Mouse (Mus musculus) limb, embryonic 12.5 days (tissue): ENCODE measurements around the gene Lyst. TPM values are rescaled to one million over a fixed set of nuclear protein-coding genes. Genes with fewer than 3 reads are reported as not detected.

Source experiments
- ATAC-seq: fragments of 200-750 bp; cut with Nextera tagmentation; 2 replicates; pipeline ENCODE4 v1.8.0; 2017; ENCODE audit warnings: low read depth, moderate TSS enrichment; ENCODE audit not compliant: insufficient number of reproducible peaks, insufficient read depth, low FRiP score, low TSS enrichment
- H3K27ac ChIP-seq: fragments of 300-500 bp; sonication (generic); 2 replicates; pipeline ENCODE4 v1.5.1; 2016; ENCODE audit warnings: mild to moderate bottlenecking, moderate library complexity
- H3K27me3 ChIP-seq: fragments of 300-500 bp; sonication (generic); 2 replicates; pipeline ENCODE4 v1.6.1; 2016; ENCODE audit warnings: mild to moderate bottlenecking, moderate library complexity
- H3K36me3 ChIP-seq: fragments of 300-500 bp; sonication (generic); 2 replicates; pipeline ENCODE4 v1.6.1; 2016; ENCODE audit warnings: mild to moderate bottlenecking, moderate library complexity
- H3K4me1 ChIP-seq: fragments of 300-500 bp; sonication (generic); replicated peaks from 2 replicates; pipeline ENCODE4 v1.6.1; 2016
- H3K4me2 ChIP-seq: fragments of 300-500 bp; sonication (generic); 2 replicates; pipeline ENCODE4 v1.6.1; 2016; ENCODE audit warnings: mild to moderate bottlenecking, moderate library complexity
- H3K4me3 ChIP-seq: fragments of 300-500 bp; sonication (generic); replicated peaks from 2 replicates; pipeline ENCODE4 v1.5.1; 2016; ENCODE audit warnings: mild to moderate bottlenecking
- H3K9ac ChIP-seq: fragments of 300-500 bp; sonication (generic); replicated peaks from 2 replicates; pipeline ENCODE4 v1.6.1; 2016; ENCODE audit warnings: mild to moderate bottlenecking, moderate library complexity
- H3K9me3 ChIP-seq: fragments of 300-500 bp; sonication (generic); 2 replicates; pipeline ENCODE4 v1.6.1; 2016; ENCODE audit warnings: mild to moderate bottlenecking, moderate library complexity
- WGBS: fragments of 180-500 bp; shearing (Covaris S2); methylation state at CpG from one replicate; pipeline ENCODE4 v1.1.7; 2016; 5-methylcytosine and 5-hydroxymethylcytosine counted together
- polyA plus RNA-seq: library from polyadenylated mRNA; unstranded; fragments of >200 nt; fragmentation: Nextera tagmentation; extraction: Ambion mirVana; gene quantifications from 2 replicates; pipeline ENCODE4 v1.2.1, GENCODE M21; 2016

Lyst gene
- polyA plus RNA-seq, 1 experiment from 2014 or later: 4.0 TPM

DNA sequence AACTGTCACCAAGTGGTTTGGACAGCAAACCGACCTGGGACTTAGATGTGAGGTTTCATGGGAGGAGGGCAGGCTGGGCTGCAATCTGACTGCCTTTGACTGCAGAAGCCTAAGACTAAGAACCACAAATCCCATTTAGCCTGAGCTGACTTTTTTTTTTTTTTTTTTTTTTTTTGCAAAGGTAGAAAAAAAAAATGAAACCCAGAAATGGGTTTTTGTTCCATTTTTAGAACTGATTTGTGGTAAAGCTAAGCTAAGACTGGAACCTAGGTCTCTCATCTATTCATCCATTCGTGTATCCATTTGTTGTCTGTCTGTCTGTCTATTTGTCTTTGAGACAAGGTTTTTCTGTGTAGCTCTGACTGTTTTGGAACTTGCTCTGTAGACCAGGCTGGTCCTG lies 31.9 kb upstream of the Lyst start:
- 66% methylated on average over 2 of the region's 2 CpGs for WGBS
- H3K36me3 ChIP-seq: no peaks in the 10 kb centered on the region
- ATAC-seq: no peak

DNA sequence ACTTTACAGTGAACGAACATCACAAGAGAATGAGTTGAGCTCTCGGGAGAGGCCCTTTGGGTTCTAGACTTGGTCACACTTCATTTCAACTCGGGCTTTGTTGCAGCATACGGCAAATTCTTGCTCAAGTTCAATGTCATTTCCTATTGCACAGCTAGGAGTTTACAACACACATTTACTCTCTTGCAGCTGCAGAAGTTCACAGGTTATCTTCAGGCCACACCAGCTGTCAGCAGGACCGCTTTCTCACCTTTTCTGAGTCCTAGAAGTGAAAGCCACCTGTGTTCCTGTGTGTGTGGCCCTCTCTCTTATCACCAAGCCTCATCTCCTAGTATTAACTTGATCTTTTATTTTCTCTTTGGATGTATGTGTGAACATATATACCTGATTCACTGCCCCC lies 31.3 kb upstream of the Lyst start:
- Histone ChIP-seq H3K4me3 (no peak overlapping the region), H3K4me1 (no peaks in the 10 kb centered on the region), H3K9ac (no peak overlapping the region), H3K27me3 (no peaks in the 10 kb centered on the region), H3K9me3 (no peaks in the 10 kb centered on the region), H3K36me3 (no peaks in the 10 kb centered on the region), H3K4me2 (no peak overlapping the region), H3K27ac (no peak overlapping the region)
- ATAC-seq: no peak
- 88% methylated on average over 5 of the region's 5 CpGs for WGBS

More for the DNA sequence above, 31.9 kb upstream of the Lyst start:
- H3K9me3 ChIP-seq: no peaks in the 10 kb centered on the region
- H3K4me1 ChIP-seq: no peaks in the 10 kb centered on the region
- no peak overlapping the region for H3K4me2 ChIP-seq
- H3K4me3 ChIP-seq: no peak overlapping the region
- no peak overlapping the region for H3K27ac ChIP-seq
- H3K9ac ChIP-seq: no peak overlapping the region
- no peaks in the 10 kb centered on the region for H3K27me3 ChIP-seq

DNA sequence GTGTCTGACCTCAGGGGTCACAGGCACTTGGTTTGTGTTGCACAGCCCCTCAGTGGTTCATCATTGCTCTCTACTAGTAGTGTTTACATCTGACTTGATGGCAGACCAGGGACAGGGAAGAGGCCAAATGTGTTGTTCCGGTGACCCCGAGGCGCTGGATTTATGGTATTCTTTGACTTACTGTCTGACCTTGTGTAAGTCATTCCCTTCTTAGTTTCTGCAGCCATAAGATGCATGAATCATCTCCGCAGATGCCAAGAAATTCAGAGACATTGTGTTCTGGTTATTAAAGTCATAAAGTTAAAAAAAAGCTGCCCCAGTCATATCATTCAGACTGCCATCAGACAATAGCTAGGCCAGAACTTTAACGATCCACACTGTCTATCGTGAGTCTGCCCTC lies 27.6 kb upstream of the Lyst start:
- Histone ChIP-seq H3K9ac (no peak overlapping the region), H3K36me3 (no peaks in the 10 kb centered on the region), H3K27ac (no peak overlapping the region), H3K9me3 (no peaks in the 10 kb centered on the region), H3K4me2 (no peak overlapping the region), H3K27me3 (no peaks in the 10 kb centered on the region), H3K4me3 (no peak overlapping the region), H3K4me1 (no peaks in the 10 kb centered on the region)
- ATAC-seq: no peak
- 81% methylated on average over 6 of the region's 6 CpGs for WGBS

DNA sequence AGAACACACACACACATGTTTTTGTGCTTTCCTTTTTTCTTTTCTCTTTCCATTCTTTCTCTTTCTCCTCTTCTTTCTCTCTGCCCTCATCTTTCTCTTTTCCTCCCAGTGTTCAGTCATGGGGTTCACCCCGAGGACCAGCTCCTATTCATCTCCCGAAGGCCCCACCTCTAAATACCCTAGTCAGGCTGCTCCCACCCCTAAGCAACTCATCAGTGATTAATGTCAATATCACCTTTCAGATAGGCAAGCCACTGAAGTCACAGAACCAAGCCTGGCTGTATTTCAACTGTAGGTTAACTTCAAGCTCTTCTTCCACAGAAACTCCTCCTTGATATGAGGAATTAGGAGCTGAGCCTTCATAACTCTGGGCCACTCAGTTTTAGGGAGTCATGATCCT lies 26.1 kb upstream of the Lyst start:
- 67% methylated on average over 2 of the region's 2 CpGs for WGBS
- Histone ChIP-seq H3K9me3 (no peaks in the 10 kb centered on the region), H3K4me3 (no peak overlapping the region), H3K27ac (no peak overlapping the region), H3K27me3 (no peaks in the 10 kb centered on the region), H3K4me1 (no peaks in the 10 kb centered on the region), H3K4me2 (no peak overlapping the region), H3K9ac (no peak overlapping the region), H3K36me3 (no peaks in the 10 kb centered on the region)
- no peak for ATAC-seq

DNA sequence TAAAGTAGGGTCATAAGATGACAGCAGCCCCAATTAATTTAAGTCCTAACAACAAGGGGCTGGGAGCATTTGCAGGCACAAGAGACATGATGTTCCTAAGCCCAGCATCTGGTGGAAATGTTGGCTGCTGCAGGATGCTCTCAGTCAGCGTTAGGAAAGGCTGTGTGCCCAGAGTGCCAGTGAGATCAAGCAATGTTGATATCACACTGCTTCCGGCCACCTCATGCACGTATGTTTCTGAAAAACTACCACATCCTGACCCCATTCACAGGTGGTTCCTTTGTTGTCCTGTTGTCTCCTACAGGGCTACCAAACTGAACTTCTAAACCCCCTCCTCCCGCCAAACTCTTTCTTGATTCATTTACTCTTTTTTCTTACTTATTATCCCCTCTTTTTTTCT lies 25.7 kb upstream of the Lyst start:
- no peaks in the 10 kb centered on the region for H3K4me1 ChIP-seq
- 65% methylated on average over 4 of the region's 4 CpGs for WGBS
- H3K36me3 ChIP-seq: no peaks in the 10 kb centered on the region
- H3K9me3 ChIP-seq: no peaks in the 10 kb centered on the region
- H3K4me3 ChIP-seq: no peak overlapping the region
- H3K27me3 ChIP-seq: no peaks in the 10 kb centered on the region
- no peak for ATAC-seq
- H3K9ac ChIP-seq: no peak overlapping the region
- no peak overlapping the region for H3K4me2 ChIP-seq
- H3K27ac ChIP-seq: no peak overlapping the region

DNA sequence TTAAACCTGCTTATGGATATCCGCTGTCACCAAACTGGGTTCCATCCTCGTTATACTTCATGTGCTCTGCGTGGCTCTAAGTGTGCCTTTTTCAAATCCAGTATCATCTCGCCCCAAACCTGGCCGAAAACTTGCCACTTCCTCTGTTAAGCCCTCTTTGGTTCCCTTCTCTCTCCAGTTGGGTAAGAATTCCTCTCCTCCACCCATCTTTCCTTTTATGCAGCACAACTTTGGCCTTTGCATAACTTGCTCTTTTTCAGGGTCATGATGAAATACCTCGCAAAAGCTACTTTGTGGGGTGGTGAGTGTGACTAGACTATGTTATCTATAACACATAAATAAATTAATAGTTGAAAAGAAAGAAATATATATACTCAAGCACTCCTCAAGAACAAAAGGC lies 22.6 kb upstream of the Lyst start:
- Histone ChIP-seq H3K4me2 (no peak overlapping the region), H3K27ac (no peak overlapping the region), H3K4me3 (no peak overlapping the region), H3K4me1 (no peaks in the 10 kb centered on the region), H3K9ac (no peak overlapping the region), H3K9me3 (no peaks in the 10 kb centered on the region), H3K36me3 (no peaks in the 10 kb centered on the region), H3K27me3 (no peaks in the 10 kb centered on the region)
- no peak for ATAC-seq
- WGBS: 90% methylated on average over 6 of the region's 6 CpGs

DNA sequence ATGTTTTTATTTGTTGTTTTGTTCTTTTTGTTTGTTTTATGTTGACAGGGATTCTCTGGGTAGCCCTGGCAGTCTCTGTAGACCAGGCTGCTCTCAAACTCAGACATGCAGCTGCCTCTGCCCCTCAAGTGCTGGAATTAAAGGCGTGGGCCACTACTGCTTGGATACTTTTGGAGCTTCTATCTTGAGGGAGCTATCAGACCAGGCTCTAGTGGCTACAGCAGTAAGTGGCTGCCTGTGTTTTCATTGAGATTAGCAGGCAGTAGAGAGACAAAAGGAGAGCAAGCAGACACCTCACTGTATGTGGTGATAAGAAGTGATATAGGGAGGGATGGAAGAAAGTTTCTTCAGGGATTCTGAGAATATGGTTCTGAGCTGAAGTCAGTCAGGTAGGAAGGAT lies 21.4 kb upstream of the Lyst start:
- H3K36me3 ChIP-seq: no peaks in the 10 kb centered on the region
- H3K4me2 ChIP-seq: no peak overlapping the region
- 69% methylated on average over 1 of the region's 1 CpGs for WGBS
- no peak for ATAC-seq
- no peaks in the 10 kb centered on the region for H3K4me1 ChIP-seq
- no peak overlapping the region for H3K9ac ChIP-seq
- H3K4me3 ChIP-seq: no peak overlapping the region
- H3K27me3 ChIP-seq: no peaks in the 10 kb centered on the region
- no peaks in the 10 kb centered on the region for H3K9me3 ChIP-seq
- no peak overlapping the region for H3K27ac ChIP-seq

DNA sequence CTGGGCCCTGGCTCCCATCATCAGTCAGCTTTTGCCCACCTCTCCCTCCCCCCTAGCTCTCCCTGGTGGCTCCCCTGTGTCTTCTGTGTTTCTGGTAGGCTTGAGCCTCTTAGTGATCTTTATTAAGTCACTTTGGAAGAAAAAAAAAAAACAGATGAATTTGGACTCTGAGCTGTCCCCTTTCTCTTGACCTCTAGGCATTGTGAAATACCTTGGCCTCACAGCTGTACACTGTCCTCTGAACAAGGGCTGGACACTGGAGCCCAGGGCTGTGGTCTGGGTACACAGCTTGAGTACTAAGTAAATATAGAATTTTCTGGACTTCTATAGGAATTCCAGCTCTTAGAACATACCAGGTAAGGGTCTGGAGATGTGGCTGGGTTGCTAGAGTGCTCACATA lies 20.6 kb upstream of the Lyst start:
- no peak for ATAC-seq
- no peaks in the 10 kb centered on the region for H3K4me1 ChIP-seq
- no peak overlapping the region for H3K9ac ChIP-seq

DNA sequence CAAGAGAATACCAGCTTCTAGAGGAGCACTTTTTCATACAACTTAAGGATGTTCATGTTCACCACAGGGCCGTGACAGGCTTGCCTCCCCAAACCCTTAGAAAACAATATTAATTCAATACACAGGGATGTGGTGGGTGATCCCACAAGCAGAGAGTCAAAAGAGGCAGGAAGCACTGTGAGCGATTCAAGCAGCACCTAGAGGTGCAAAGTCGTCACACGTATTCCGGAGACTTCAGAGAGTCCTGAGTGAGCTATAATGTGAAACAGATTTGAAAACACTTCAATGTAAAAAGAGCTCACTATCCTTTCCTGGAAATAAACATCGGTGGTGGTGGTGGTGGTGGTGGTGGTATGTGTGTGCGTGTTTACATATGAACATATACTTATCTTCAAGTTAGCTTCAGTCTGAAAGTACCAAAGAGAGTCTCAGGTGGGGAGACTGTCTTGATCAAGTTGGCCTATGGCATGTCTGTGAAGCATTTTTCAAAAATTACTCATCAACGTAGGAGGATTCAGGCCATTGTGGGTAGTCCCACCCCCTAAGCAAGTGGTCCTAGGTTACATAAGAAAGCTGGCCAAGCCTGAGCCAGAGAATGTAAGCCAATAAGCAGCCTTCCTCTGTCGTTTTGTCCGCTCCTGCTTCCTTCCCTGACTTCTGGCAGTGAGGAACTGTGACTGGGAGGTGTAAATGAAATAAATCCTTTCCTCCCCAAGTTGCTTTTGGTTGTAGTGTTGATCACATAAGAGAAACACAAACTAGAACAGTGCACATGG lies 17.9 kb upstream of the Lyst start:
- Histone ChIP-seq H3K4me3 (no peak overlapping the region), H3K27me3 (no peaks in the 10 kb centered on the region), H3K9me3 (no peaks in the 10 kb centered on the region), H3K27ac (no peak overlapping the region), H3K36me3 (no peaks in the 10 kb centered on the region), H3K4me2 (no peak overlapping the region), H3K4me1 (no peaks in the 10 kb centered on the region), H3K9ac (no peak overlapping the region)
- 71% methylated on average over 10 of the region's 10 CpGs for WGBS
- no peak for ATAC-seq

More for the DNA sequence above, 20.6 kb upstream of the Lyst start:
- Histone ChIP-seq H3K27ac (no peak overlapping the region), H3K4me3 (no peak overlapping the region), H3K27me3 (no peaks in the 10 kb centered on the region), H3K9me3 (no peaks in the 10 kb centered on the region), H3K4me2 (no peak overlapping the region), H3K36me3 (no peaks in the 10 kb centered on the region)

DNA sequence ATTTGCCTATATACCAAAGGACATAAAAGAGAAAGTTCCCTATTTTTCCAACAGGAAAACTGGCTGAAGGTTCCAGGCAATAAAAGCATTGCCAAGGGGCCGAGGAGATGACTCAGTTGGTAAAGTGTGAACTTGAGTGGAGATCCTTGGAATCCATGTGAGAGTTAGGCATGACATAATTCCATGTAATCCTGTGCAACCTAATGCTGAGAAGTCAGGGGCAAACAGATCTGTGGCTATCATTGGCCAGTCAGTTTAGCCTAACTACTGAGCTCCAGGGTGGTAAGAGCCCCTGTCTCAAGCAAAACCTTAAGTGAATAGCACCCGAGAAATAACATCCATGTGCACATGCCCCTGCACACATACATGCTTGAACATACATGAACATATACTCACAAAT lies 17.3 kb upstream of the Lyst start:
- Histone ChIP-seq H3K4me3 (no peak overlapping the region), H3K9me3 (no peaks in the 10 kb centered on the region), H3K9ac (no peak overlapping the region), H3K4me2 (no peak overlapping the region), H3K4me1 (no peaks in the 10 kb centered on the region), H3K36me3 (no peaks in the 10 kb centered on the region), H3K27me3 (no peaks in the 10 kb centered on the region), H3K27ac (no peak overlapping the region)
- WGBS: 80% methylated on average over 2 of the region's 2 CpGs
- no peak for ATAC-seq

DNA sequence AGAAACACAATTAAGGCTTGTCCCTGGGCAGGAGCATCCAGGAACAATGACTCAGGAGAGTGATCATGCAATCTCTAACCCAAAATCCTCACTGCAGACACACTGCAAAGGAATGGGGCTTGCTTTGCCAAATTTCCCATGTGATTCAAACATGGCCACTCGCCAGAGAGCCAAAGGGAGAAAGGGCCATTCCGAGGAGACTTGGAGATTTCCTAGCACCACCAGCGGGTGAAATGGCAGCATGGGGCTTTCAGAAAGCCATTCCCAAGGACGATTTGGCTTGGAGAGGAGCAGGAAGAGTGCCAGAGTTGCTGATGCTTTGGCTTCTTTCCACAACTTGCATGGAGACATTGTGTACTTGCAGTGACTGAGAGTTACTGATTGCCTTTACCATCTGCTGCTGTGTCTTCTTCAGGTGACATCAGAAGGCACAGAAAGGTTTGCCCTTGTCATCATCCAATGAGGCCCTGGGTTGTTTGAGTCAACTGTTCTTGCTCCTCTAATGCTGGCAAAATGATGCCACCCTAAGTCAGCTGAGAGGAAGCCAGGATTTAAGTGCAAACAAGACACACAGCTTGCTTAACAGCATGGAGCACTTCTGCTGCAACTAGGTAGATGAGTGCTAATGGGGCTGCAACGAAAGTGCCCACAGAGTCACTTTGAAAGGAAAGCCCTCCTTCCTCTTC lies 16.5 kb upstream of the Lyst start:
- Histone ChIP-seq H3K4me1 (no peaks in the 10 kb centered on the region), H3K9ac (no peak overlapping the region), H3K9me3 (no peaks in the 10 kb centered on the region), H3K4me2 (no peak overlapping the region), H3K4me3 (no peak overlapping the region), H3K27ac (no peak overlapping the region), H3K27me3 (no peaks in the 10 kb centered on the region), H3K36me3 (no peaks in the 10 kb centered on the region)
- no peak for ATAC-seq
- WGBS: 70% methylated on average over 5 of the region's 5 CpGs
